Mouse (Mus musculus): ENCODE data around the gene Kcnt1.

- no peak for TF ChIP-seq POLR2A (IDR thresholded peaks at IDR 0.05; ENCODE audit: low read depth, low read length)
- TF ChIP-seq CTCF (conservative IDR thresholded peaks at IDR 0.05; ENCODE audit: insufficient read depth, insufficient read length, low read depth, low read length): no peak
Observed at GRCm38 (mm10) chr2:25878516-25878915, 15.0 kb downstream of the Kcnt1 start.

All from kidney, adult 2 months (tissue).